Mouse (Mus musculus): ENCODE measurements at regions not wholly inside any gene's neighbourhood (a gene's known extent, or its start where the extent isn't known, plus 50 kb on each side); places are given as distances from the start of the nearest gene placed in this dataset.
A peak's percentile ranks its signal among the peaks of the same experiment; 100 is the strongest.

GRCm38 (mm10) chr4:125765171-125765570, 259.2 kb upstream of the Csf3r start:
- peak in 1 of 2 experiments; percentile 6 for DNase-seq

- no peak for DNase-seq
These were observed 247.2 kb upstream of the Csf3r start for GRCm38 (mm10) chr4:125777126-125777525.

- no peak for DNase-seq
These were observed 244.2 kb upstream of the Csf3r start for GRCm38 (mm10) chr4:125780113-125780512.

- no peak for DNase-seq
These were observed 243.3 kb upstream of the Csf3r start for GRCm38 (mm10) chr4:125780921-125781487.

GRCm38 (mm10) chr4:125782346-125782745, 242.0 kb upstream of the Csf3r start:
- no peak for DNase-seq

- DNase-seq = no peak
These were observed 238.3 kb upstream of the Csf3r start for GRCm38 (mm10) chr4:125786083-125786482.

GRCm38 (mm10) chr4:125794679-125795078, 229.7 kb upstream of the Csf3r start:
- DNase-seq = no peak

- no peak for DNase-seq
These were observed 216.4 kb upstream of the Csf3r start for GRCm38 (mm10) chr4:125807923-125808322.

- no peak for DNase-seq
These were observed 214.8 kb upstream of the Csf3r start for GRCm38 (mm10) chr4:125809446-125810108.

- DNase-seq = no peak
These were observed 214.1 kb upstream of the Csf3r start for GRCm38 (mm10) chr4:125810247-125810646.

GRCm38 (mm10) chr4:125814311-125814710, 210.0 kb upstream of the Csf3r start:
- no peak for DNase-seq

GRCm38 (mm10) chr4:125815276-125815675, 209.1 kb upstream of the Csf3r start:
- no peak for DNase-seq

GRCm38 (mm10) chr4:125824525-125824924, 199.8 kb upstream of the Csf3r start:
- DNase-seq = no peak

GRCm38 (mm10) chr4:125826416-125826815, 197.9 kb upstream of the Csf3r start:
- DNase-seq = no peak

GRCm38 (mm10) chr4:125835250-125835649, 189.1 kb upstream of the Csf3r start:
- DNase-seq = no peak

GRCm38 (mm10) chr4:125847568-125847967, 176.8 kb upstream of the Csf3r start:
- no peak for DNase-seq

GRCm38 (mm10) chr4:125850300-125850699, 174.1 kb upstream of the Csf3r start:
- DNase-seq = peak; percentile 13 to 64

- no peak for DNase-seq
These were observed 171.8 kb upstream of the Csf3r start for GRCm38 (mm10) chr4:125852545-125852944.

- no peak for DNase-seq
These were observed 168.3 kb upstream of the Csf3r start for GRCm38 (mm10) chr4:125855983-125856591.

- no peak for DNase-seq
These were observed 167.6 kb upstream of the Csf3r start for GRCm38 (mm10) chr4:125856781-125857180.

GRCm38 (mm10) chr4:125865057-125865456, 159.3 kb upstream of the Csf3r start:
- no peak for DNase-seq

GRCm38 (mm10) chr4:125865728-125866127, 158.6 kb upstream of the Csf3r start:
- DNase-seq = no peak

GRCm38 (mm10) chr4:125871211-125871610, 153.1 kb upstream of the Csf3r start:
- DNase-seq = no peak

- DNase-seq = no peak
These were observed 144.3 kb upstream of the Csf3r start for GRCm38 (mm10) chr4:125880028-125880427.

Data from kidney, adult 8-10 months (tissue).